12 mouse cellular contexts compared by ENCODE assay signal in genomic region chr11:22844754-22845718, GRCm38 (mm10). TPM values are rescaled to one million over a fixed set of nuclear protein-coding genes. Genes with fewer than 3 reads are reported as not detected.
DNase-seq lines count a peak whose midpoint lies in the region; ATAC-seq and TF ChIP-seq lines count a peak whose summit lies in the region.
"Had no signal": no experiment of that assay in that cellular context is flagged by ENCODE, and none has a peak within 500 bp of the region (broad histone marks: within the 10 kb centered on the region; RNA-seq: fewer than 3 reads in every experiment).

No protein-coding gene starts in this region.

- H3K27me3 ChIP-seq in kidney, embryonic 14.5 days (ENCODE audit: control insufficient read depth, insufficient read depth, low read length): no peaks in the 10 kb centered on the region
- H3K27me3 ChIP-seq in MEL (ENCODE audit: control insufficient read depth in 1 of 2, insufficient read depth in 2 of 2, low read length in 2 of 2): no peaks in the 10 kb centered on the region
- no peaks in the 10 kb centered on the region for H3K27me3 ChIP-seq in liver, embryonic 14.5 days (ENCODE audit: control insufficient read depth, insufficient read depth, low read length)
- H3K27me3 ChIP-seq in neural tube, embryonic 15.5 days (replicated peaks): no peaks in the 10 kb centered on the region
- H3K27me3 ChIP-seq: embryonic facial prominence, embryonic 13.5 days; limb, embryonic 13.5 days had no signal

- no peak for ATAC-seq in kidney, embryonic 14.5 days (ENCODE audit: low FRiP score, low TSS enrichment)
- ATAC-seq in liver, embryonic 14.5 days (ENCODE audit: insufficient read depth): peak; percentile 16; the same call in 1 of the 2 replicates
- ATAC-seq in neural tube, embryonic 15.5 days (ENCODE audit: low FRiP score): no peak

- no peak overlapping the region for H3K4me2 ChIP-seq in kidney, embryonic 14.5 days (replicated peaks; ENCODE audit: low read depth, low read length)
- H3K4me2 ChIP-seq in liver, embryonic 14.5 days (ENCODE audit: low read depth): peak overlapping the region; percentile 28; the same call in 1 of the 2 replicates
- H3K4me2 ChIP-seq in neural tube, embryonic 15.5 days: no peak overlapping the region
- H3K4me2 ChIP-seq: embryonic facial prominence, embryonic 13.5 days; limb, embryonic 13.5 days had no signal

- no peaks in the 10 kb centered on the region for H3K9me3 ChIP-seq in kidney, embryonic 14.5 days (ENCODE audit: control insufficient read depth, low read length)
- H3K9me3 ChIP-seq in MEL (replicated peaks; ENCODE audit: insufficient read depth, low read length): no peaks in the 10 kb centered on the region
- H3K9me3 ChIP-seq in liver, embryonic 14.5 days (ENCODE audit: control insufficient read depth, low read length): no peaks in the 10 kb centered on the region
- H3K9me3 ChIP-seq in neural tube, embryonic 15.5 days (replicated peaks): no peaks in the 10 kb centered on the region
- H3K9me3 ChIP-seq: embryonic facial prominence, embryonic 13.5 days; hindbrain, embryonic 10.5 days; limb, embryonic 13.5 days had no signal

- no peak for TF ChIP-seq RAD21 in MEL (IDR thresholded peaks at IDR 0.05; ENCODE audit: low read depth, low read length)

- H3K27ac ChIP-seq in kidney, embryonic 14.5 days (ENCODE audit: low read depth, low read length): no peak overlapping the region
- H3K27ac ChIP-seq in MEL (ENCODE audit: control insufficient read depth, low read depth, low read length): peak overlapping the region; percentile 91
- peak overlapping the region; percentile 64 for H3K27ac ChIP-seq in liver, embryonic 14.5 days
- no peak overlapping the region for H3K27ac ChIP-seq in neural tube, embryonic 15.5 days (replicated peaks)
- no peak overlapping the region for H3K27ac ChIP-seq in layer of hippocampus, adult 2 months
- H3K27ac ChIP-seq: embryonic facial prominence, embryonic 13.5 days; hindbrain, embryonic 10.5 days; limb, embryonic 13.5 days had no signal

- TF ChIP-seq CTCF in MEL (IDR thresholded peaks at IDR 0.05 in 2 of 3, conservative IDR thresholded peaks at IDR 0.05 in 1 of 3; ENCODE audit: control insufficient read depth in 1 of 3, insufficient read depth in 1 of 3, low read depth in 2 of 3, low read length in 3 of 3, poor library complexity in 1 of 3, severe bottlenecking in 1 of 3): no peak
- no peak for TF ChIP-seq CTCF in liver, embryonic 14.5 days (IDR thresholded peaks at IDR 0.05; ENCODE audit: low read depth)
- no peak for TF ChIP-seq CTCF in layer of hippocampus, adult 2 months (conservative IDR thresholded peaks at IDR 0.05)

- H3K9ac ChIP-seq in kidney, embryonic 14.5 days (ENCODE audit: low read depth, low read length): no peak overlapping the region
- peak overlapping the region; percentile 45 for H3K9ac ChIP-seq in MEL (ENCODE audit: control insufficient read depth, low read depth, low read length, poor library complexity, severe bottlenecking)
- no peak overlapping the region; the same call in 1 of the 2 replicates for H3K9ac ChIP-seq in liver, embryonic 14.5 days (replicated peaks)
- H3K9ac ChIP-seq in neural tube, embryonic 15.5 days (replicated peaks): no peak overlapping the region
- H3K9ac ChIP-seq: embryonic facial prominence, embryonic 13.5 days; limb, embryonic 13.5 days had no signal

- H3K4me1 ChIP-seq in kidney, embryonic 14.5 days (ENCODE audit: control insufficient read depth, insufficient read depth, low read length): peaks cover 26% of the 10 kb centered on the region
- peaks cover 56 to 63% of the 10 kb centered on the region in 2 experiments for H3K4me1 ChIP-seq in MEL (ENCODE audit: control insufficient read depth in 1 of 2, insufficient read depth in 2 of 2, low read length in 2 of 2)
- H3K4me1 ChIP-seq in liver, embryonic 14.5 days (replicated peaks; ENCODE audit: control insufficient read depth in 2 of 2, insufficient read depth in 2 of 2, low read length in 1 of 2): peaks cover 67 to 68% of the 10 kb centered on the region in 2 experiments
- H3K4me1 ChIP-seq in neural tube, embryonic 15.5 days: no peaks in the 10 kb centered on the region
- H3K4me1 ChIP-seq: limb, embryonic 13.5 days had no signal

- no peak for TF ChIP-seq POLR2A in MEL (IDR thresholded peaks at IDR 0.05; ENCODE audit: control insufficient read depth in 1 of 2, insufficient read depth in 1 of 2, low read depth in 1 of 2, low read length in 2 of 2, poor library complexity in 1 of 2)

- WGBS in kidney, embryonic 14.5 days: 77% methylated on average over 4 of the region's 4 CpGs
- WGBS in liver, embryonic 14.5 days (ENCODE audit: insufficient replicate concordance): 21% methylated on average over 4 of the region's 4 CpGs
- 91% methylated on average over 4 of the region's 4 CpGs for WGBS in neural tube, embryonic 15.5 days

- H3K4me3 ChIP-seq in kidney, embryonic 14.5 days (ENCODE audit: low read length): no peak overlapping the region
- H3K4me3 ChIP-seq in MEL (ENCODE audit: control insufficient read depth in 1 of 2, insufficient read depth in 1 of 2, low read depth in 2 of 2, low read length in 2 of 2): no peak overlapping the region
- H3K4me3 ChIP-seq in liver, embryonic 14.5 days (ENCODE audit: insufficient read depth in 1 of 2, low read depth in 2 of 2, low read length in 2 of 2): no peak overlapping the region
- no peak overlapping the region for H3K4me3 ChIP-seq in neural tube, embryonic 15.5 days (replicated peaks)
- H3K4me3 ChIP-seq in layer of hippocampus, adult 2 months: no peak overlapping the region
- H3K4me3 ChIP-seq: embryonic facial prominence, embryonic 13.5 days; hindbrain, embryonic 10.5 days; limb, embryonic 13.5 days had no signal

- peaks cover 74% of the 10 kb centered on the region for H3K79me2 ChIP-seq in MEL (ENCODE audit: control insufficient read depth, insufficient read depth, low read length, poor library complexity)

- H3K36me3 ChIP-seq in kidney, embryonic 14.5 days (ENCODE audit: control insufficient read depth, insufficient read depth, low read length): no peaks in the 10 kb centered on the region
- H3K36me3 ChIP-seq in MEL (ENCODE audit: control insufficient read depth in 1 of 2, insufficient read depth in 2 of 2, low read length in 2 of 2): peaks cover 0 to 79% of the 10 kb centered on the region in 2 experiments; a peak in 2 of 4 replicates
- H3K36me3 ChIP-seq in liver, embryonic 14.5 days (replicated peaks; ENCODE audit: control insufficient read depth, insufficient read depth, low read depth): no peaks in the 10 kb centered on the region
- H3K36me3 ChIP-seq in neural tube, embryonic 15.5 days: no peaks in the 10 kb centered on the region
- H3K36me3 ChIP-seq: embryonic facial prominence, embryonic 13.5 days; hindbrain, embryonic 10.5 days; limb, embryonic 13.5 days had no signal

- TF ChIP-seq EP300 in MEL (IDR thresholded peaks at IDR 0.05; ENCODE audit: low read depth in 1 of 2, low read length in 2 of 2): peak in 1 of 2 experiments; percentile 43; a peak in 3 of 4 replicates
- TF ChIP-seq EP300 in liver, embryonic 14.5 days (IDR thresholded peaks at IDR 0.05; ENCODE audit: low read depth): peak; percentile 22; the same call in 1 of the 2 replicates

- peak; percentile 91 for DNase-seq in kidney, adult 9 months
- peak; percentile 81 for DNase-seq in A20 (ENCODE audit: low read depth, low spot score)
- DNase-seq in MEL (ENCODE audit: low read depth, low spot score): peak; percentile 69
- DNase-seq in liver, embryonic 14.5 days (ENCODE audit: low read depth in 3 of 3, low spot score in 3 of 3): no peak
- DNase-seq in adrenal gland, adult 18-20 months (ENCODE audit: low spot score in 2 of 2): no peak
- DNase-seq in layer of hippocampus, adult 2 months (ENCODE audit: low spot score in 2 of 2): no peak
- DNase-seq: right cerebral cortex, postnatal 25 days had no signal

TF ChIP-seq in MEL, 35 proteins besides CTCF, POLR2A, EP300 and RAD21 (continues in another document):
- no peak for TF ChIP-seq MAFK (IDR thresholded peaks at IDR 0.05; ENCODE audit: borderline replicate concordance, low read depth, low read length)
- TF ChIP-seq GABPA (IDR thresholded peaks at IDR 0.05; ENCODE audit: low read depth, low read length): no peak
- TF ChIP-seq BHLHE40 (IDR thresholded peaks at IDR 0.05; ENCODE audit: borderline replicate concordance, low read depth, low read length): peak; percentile 22; the same call in 1 of the 2 replicates
- 0 out of 2 replicates have a peak, but pooled peaks have one; percentile 16 for TF ChIP-seq MYB (IDR thresholded peaks at IDR 0.05; ENCODE audit: low read depth, low read length)
- TF ChIP-seq NRF1 (IDR thresholded peaks at IDR 0.05; ENCODE audit: insufficient read depth, low read depth, low read length, poor library complexity, severe bottlenecking): no peak
- no peak for TF ChIP-seq E2F4 (IDR thresholded peaks at IDR 0.05; ENCODE audit: borderline replicate concordance, low read depth, low read length)
- no peak for TF ChIP-seq MEF2A (IDR thresholded peaks at IDR 0.05; ENCODE audit: extremely low read depth, insufficient replicate concordance, low read depth, low read length, poor library complexity, severe bottlenecking)
- TF ChIP-seq USF1 (IDR thresholded peaks at IDR 0.05; ENCODE audit: low read depth, low read length): no peak
- TF ChIP-seq ZNF384 (IDR thresholded peaks at IDR 0.05; ENCODE audit: low read depth, low read length): peak; percentile 99
- TF ChIP-seq USF2 (IDR thresholded peaks at IDR 0.05; ENCODE audit: borderline replicate concordance in 1 of 2, insufficient read depth in 1 of 2, low read depth in 1 of 2, low read length in 2 of 2): no peak
- TF ChIP-seq POLR2AphosphoS2 (IDR thresholded peaks at IDR 0.05; ENCODE audit: low read length): no peak
- TF ChIP-seq SMC3 (IDR thresholded peaks at IDR 0.05; ENCODE audit: low read depth, low read length): no peak
- TF ChIP-seq MXI1 (IDR thresholded peaks at IDR 0.05; ENCODE audit: low read depth, low read length): peak; percentile 36; the same call in 1 of the 2 replicates
- TF ChIP-seq ELF1 (IDR thresholded peaks at IDR 0.05; ENCODE audit: low read depth, low read length): no peak
- TF ChIP-seq TBP (IDR thresholded peaks at IDR 0.05; ENCODE audit: low read depth, low read length): 0 out of 2 replicates have a peak, but pooled peaks have one; percentile 26
- peak; percentile 40; the same call in 1 of the 2 replicates for TF ChIP-seq TCF12 (IDR thresholded peaks at IDR 0.05; ENCODE audit: low read depth, low read length)

RNA-seq across cellular contexts. Expression of gene B3gnt2, which starts 15.7 kb away (rescaled TPM):
- polyA plus RNA-seq in kidney, embryonic 14.5 days (2014; fragmentation: Nextera tagmentation; extraction: Ambion mirVana): 4.6 and 9.1 TPM in 2 replicates
- 36.7 and 36.8 TPM in 2 replicates for total RNA-seq in MEL (2012; rRNA removed)
- polyA plus RNA-seq in MEL (2012; ENCODE audit: insufficient read depth in 1 of 2, insufficient read length in 2 of 2, low read depth in 1 of 2, low replicate concordance in 2 of 2, missing spikeins in 1 of 2): 10 to 100 TPM in 1 of 2 experiments, not detected in 1; 66.4 TPM
- 2.2 and 2.3 TPM in 2 replicates for polyA plus RNA-seq in liver, embryonic 14.5 days (2012; rRNA removed)
- polyA plus RNA-seq in liver, embryonic 14.5 days (2014; fragmentation: Nextera tagmentation; extraction: Ambion mirVana): 3.6 and 4.1 TPM in 2 replicates
- 2.3 and 5.5 TPM in 2 replicates for polyA plus RNA-seq in neural tube, embryonic 15.5 days (2015; fragmentation: Nextera tagmentation; extraction: Ambion mirVana)
- total RNA-seq in adrenal gland, adult 18-20 months (2021): 10 to 100 TPM; 34.6 to 60.6 TPM
- 10 to 100 TPM; 12.8 to 18.3 TPM for total RNA-seq in layer of hippocampus, adult 2 months (2021)

Comparison
In these comparisons a context has a peak if more than half of its experiments do, and no peak if none do; other contexts are left out.
1. DNase-seq: peak in kidney, adult 9 months (single experiment), A20 (single experiment) and MEL (single experiment); none in liver, embryonic 14.5 days (0 of 3), adrenal gland, adult 18-20 months (0 of 2) and layer of hippocampus, adult 2 months (0 of 2).
2. H3K27ac ChIP-seq: peak in MEL (single experiment) and liver, embryonic 14.5 days (single experiment); none in kidney, embryonic 14.5 days (single experiment), neural tube, embryonic 15.5 days (single experiment) and layer of hippocampus, adult 2 months (single experiment).